Mouse (Mus musculus) kidney, embryonic 16.5 days (tissue): ENCODE results near the gene Caprin1. TPM values are rescaled to one million over a fixed set of nuclear protein-coding genes. Genes with fewer than 3 reads are reported as not detected.

ENCODE experiments used
- ATAC-seq: fragments of 200-750 bp; cut with Nextera tagmentation; 2 replicates; pipeline ENCODE4 v1.8.0; 2017; ENCODE audit warnings: moderate TSS enrichment; ENCODE audit not compliant: low FRiP score, low TSS enrichment
- H3K27ac ChIP-seq: fragments of 300-500 bp; sonication (generic); 2 replicates; pipeline ENCODE4 v1.5.1; 2014; ENCODE audit warnings: low read length
- H3K27me3 ChIP-seq: fragments of 300-500 bp; sonication (generic); 2 replicates; pipeline ENCODE4 v1.6.1; 2014; ENCODE audit warnings: low read length, control low read depth, mixed read lengths; ENCODE audit not compliant: insufficient read depth
- H3K36me3 ChIP-seq: fragments of 300-500 bp; sonication (generic); 2 replicates; pipeline ENCODE4 v1.6.1; 2014; ENCODE audit warnings: low read length, control low read depth, mixed read lengths; ENCODE audit not compliant: insufficient read depth
- H3K4me1 ChIP-seq: fragments of 300-500 bp; sonication (generic); 2 replicates; pipeline ENCODE4 v1.6.1; 2014; ENCODE audit warnings: low read length, control low read depth, mixed read lengths; ENCODE audit not compliant: insufficient read depth
- H3K4me2 ChIP-seq: fragments of 300-500 bp; sonication (generic); replicated peaks from 2 replicates; pipeline ENCODE4 v1.6.1; 2014; ENCODE audit warnings: low read depth, low read length
- H3K4me3 ChIP-seq: fragments of 300-500 bp; sonication (generic); 2 replicates; pipeline ENCODE4 v1.5.1; 2014; ENCODE audit warnings: mild to moderate bottlenecking, low read length
- H3K9ac ChIP-seq: fragments of 300-500 bp; sonication (generic); replicated peaks from 2 replicates; pipeline ENCODE4 v1.6.1; 2014; ENCODE audit warnings: low read length
- H3K9me3 ChIP-seq: fragments of 300-500 bp; sonication (generic); 2 replicates; pipeline ENCODE4 v1.6.1; 2016; ENCODE audit warnings: low read length, control low read depth
- WGBS: fragments of 180-500 bp; shearing (Covaris S2); extraction: QIAGEN DNeasy Blood & Tissue Kit; methylation state at CpG from one replicate; pipeline ENCODE4 v1.1.7; 2014; 5-methylcytosine and 5-hydroxymethylcytosine counted together
- microRNA-seq: library from miRNA; unstranded; fragments of <30 nt; microRNA quantifications from one replicate; pipeline ENCODE4, GENCODE M21; 2016
- polyA plus RNA-seq: library from polyadenylated mRNA; unstranded; fragments of >200 nt; fragmentation: Nextera tagmentation; extraction: Ambion mirVana; gene quantifications from 2 replicates; pipeline ENCODE4 v1.2.1, GENCODE M21; 2015

Gene Caprin1
- polyA plus RNA-seq, 1 experiment from 2014 or later: 324 TPM

GRCm38 (mm10) chr2:103714412-103714811 is 83.0 kb downstream of the Caprin1 start:
- H3K4me1 ChIP-seq: no peaks in the 10 kb centered on the region
- H3K9me3 ChIP-seq: no peaks in the 10 kb centered on the region
- 0 out of 2 replicates have a peak, but pooled peaks cover 4% of the 10 kb centered on the region for H3K36me3 ChIP-seq
- H3K4me2 ChIP-seq: no peak overlapping the region
- H3K27me3 ChIP-seq: no peaks in the 10 kb centered on the region
- no peak overlapping the region for H3K27ac ChIP-seq
- H3K4me3 ChIP-seq: no peak overlapping the region
- 82% methylated on average over 4 of the region's 4 CpGs for WGBS
- no peak for ATAC-seq
- H3K9ac ChIP-seq: no peak overlapping the region

- WGBS: 77% methylated on average over 7 of the region's 7 CpGs
- no peak for ATAC-seq
- no peaks in the 10 kb centered on the region for H3K9me3 ChIP-seq
Measured at GRCm38 (mm10) chr2:103713831-103714230, 83.6 kb downstream of the Caprin1 start.

More at GRCm38 (mm10) chr2:103713831-103714230, 83.6 kb downstream of the Caprin1 start:
- Histone ChIP-seq H3K4me3 (no peak overlapping the region), H3K9ac (no peak overlapping the region), H3K4me1 (no peaks in the 10 kb centered on the region), H3K27me3 (no peaks in the 10 kb centered on the region), H3K4me2 (no peak overlapping the region), H3K27ac (no peak overlapping the region), H3K36me3 (0 out of 2 replicates have a peak, but pooled peaks cover 4% of the 10 kb centered on the region)

Small RNA genes within 50 kb of the gene (microRNA-seq; reads per million reads assigned to microRNA genes)
- gene Gm22757 (not detected), gene Gm22761 (not detected)

Other genes starting within 250 kb of the Caprin1 start
- gene Abtb2, start 231.3 kb downstream of the Caprin1 start, polyA plus RNA-seq: 7.8 and 9.3 TPM in 2 replicates
- 32.1 and 32.2 TPM in 2 replicates for gene Nat10, start 36.4 kb downstream of the Caprin1 start, polyA plus RNA-seq
- 33.1 and 34.9 TPM in 2 replicates for gene Lmo2, start 160.3 kb upstream of the Caprin1 start, polyA plus RNA-seq
- gene Fbxo3, start 230.1 kb upstream of the Caprin1 start, polyA plus RNA-seq: 59.7 and 61.1 TPM in 2 replicates
- gene 4931422A03Rik, start 230.7 kb upstream of the Caprin1 start, polyA plus RNA-seq: 2.0 and 2.6 TPM in 2 replicates